Mouse (Mus musculus): Measurements from ENCODE around the gene Son. TPM values are rescaled to one million over a fixed set of nuclear protein-coding genes. Genes with fewer than 3 reads are reported as not detected.

Son gene
- total and polyA plus RNA-seq, 3 experiments, result 93.6 to 182 (median 157) TPM

DNA sequence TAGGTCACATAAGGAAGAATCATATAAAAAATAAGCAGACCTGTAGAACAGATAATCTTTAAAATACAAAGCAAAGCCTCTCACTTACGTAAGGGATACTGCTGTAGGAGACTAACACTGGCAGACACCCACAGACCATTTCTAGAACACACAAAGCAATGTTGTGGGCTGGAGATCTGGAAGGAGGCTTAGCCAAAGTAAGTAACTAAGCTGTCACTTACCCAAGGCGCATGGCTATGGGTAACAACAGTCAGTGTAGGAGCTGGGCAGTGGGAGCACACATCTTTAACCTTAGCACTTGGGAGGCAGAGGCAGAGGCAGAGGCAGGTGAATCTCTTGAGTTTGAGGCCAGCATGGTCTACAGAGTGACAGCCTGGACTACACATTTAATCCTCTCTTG lies 7.7 kb upstream of the Son start:
- peaks cover 11 to 38% of the 10 kb centered on the region in 2 experiments for H3K36me3 ChIP-seq (ENCODE audit: control insufficient read depth in 1 of 2, insufficient read depth in 2 of 2, low read length in 2 of 2)
- no peak for TF ChIP-seq JUND (IDR thresholded peaks at IDR 0.05; ENCODE audit: low read depth, low read length)
- no peak for TF ChIP-seq MAX (IDR thresholded peaks at IDR 0.05; ENCODE audit: low read length)
- TF ChIP-seq ZMIZ1 (IDR thresholded peaks at IDR 0.05; ENCODE audit: low read depth, low read length), result no peak
- no peak for TF ChIP-seq NELFE (IDR thresholded peaks at IDR 0.05; ENCODE audit: low read depth, low read length)
- no peak for TF ChIP-seq SIN3A (IDR thresholded peaks at IDR 0.05; ENCODE audit: low read length)
- no peak for TF ChIP-seq GABPA (IDR thresholded peaks at IDR 0.05; ENCODE audit: low read depth, low read length)
- no peak for TF ChIP-seq POLR2A (IDR thresholded peaks at IDR 0.05; ENCODE audit: control insufficient read depth in 1 of 2, insufficient read depth in 1 of 2, low read depth in 1 of 2, low read length in 2 of 2, poor library complexity in 1 of 2)
- no peak for TF ChIP-seq POLR2AphosphoS2 (IDR thresholded peaks at IDR 0.05; ENCODE audit: low read length)
- TF ChIP-seq ETS1 (IDR thresholded peaks at IDR 0.05; ENCODE audit: low read depth, low read length), result no peak
- no peak for TF ChIP-seq TAL1 (IDR thresholded peaks at IDR 0.05; ENCODE audit: low read length)
- TF ChIP-seq MAZ (IDR thresholded peaks at IDR 0.05; ENCODE audit: low read depth, low read length), result no peak
- TF ChIP-seq KAT2A (conservative IDR thresholded peaks at IDR 0.05; ENCODE audit: low read depth, low read length), result no peak
- no peak for TF ChIP-seq USF2 (IDR thresholded peaks at IDR 0.05; ENCODE audit: borderline replicate concordance in 1 of 2, insufficient read depth in 1 of 2, low read depth in 1 of 2, low read length in 2 of 2)
- TF ChIP-seq SMC3 (IDR thresholded peaks at IDR 0.05; ENCODE audit: low read depth, low read length), result no peak
- no peak for TF ChIP-seq RAD21 (IDR thresholded peaks at IDR 0.05; ENCODE audit: low read depth, low read length)
- TF ChIP-seq POLR2AphosphoS5 (IDR thresholded peaks at IDR 0.05; ENCODE audit: borderline replicate concordance, low read depth, low read length), result no peak
- no peak for TF ChIP-seq CTCF (IDR thresholded peaks at IDR 0.05 in 2 of 3, conservative IDR thresholded peaks at IDR 0.05 in 1 of 3; ENCODE audit: control insufficient read depth in 1 of 3, insufficient read depth in 1 of 3, low read depth in 2 of 3, low read length in 3 of 3, poor library complexity in 1 of 3, severe bottlenecking in 1 of 3)
- peaks cover 27% of the 10 kb centered on the region for H3K79me2 ChIP-seq (ENCODE audit: control insufficient read depth, insufficient read depth, low read length, poor library complexity)
- no peaks in the 10 kb centered on the region for H3K9me3 ChIP-seq (replicated peaks; ENCODE audit: insufficient read depth, low read length)
- no peak for DNase-seq (ENCODE audit: low read depth, low spot score)
- H3K9ac ChIP-seq (ENCODE audit: control insufficient read depth, low read depth, low read length, poor library complexity, severe bottlenecking), result no peak overlapping the region
- no peaks in the 10 kb centered on the region for H3K27me3 ChIP-seq (ENCODE audit: control insufficient read depth in 1 of 2, insufficient read depth in 2 of 2, low read length in 2 of 2)
- no peak overlapping the region for H3K4me3 ChIP-seq (ENCODE audit: control insufficient read depth in 1 of 2, insufficient read depth in 1 of 2, low read depth in 2 of 2, low read length in 2 of 2)
- peaks cover 0 to 5% of the 10 kb centered on the region in 2 experiments; a peak in 2 of 4 replicates for H3K4me1 ChIP-seq (ENCODE audit: control insufficient read depth in 1 of 2, insufficient read depth in 2 of 2, low read length in 2 of 2)
- H3K27ac ChIP-seq (ENCODE audit: control insufficient read depth, low read depth, low read length), result no peak overlapping the region

DNA sequence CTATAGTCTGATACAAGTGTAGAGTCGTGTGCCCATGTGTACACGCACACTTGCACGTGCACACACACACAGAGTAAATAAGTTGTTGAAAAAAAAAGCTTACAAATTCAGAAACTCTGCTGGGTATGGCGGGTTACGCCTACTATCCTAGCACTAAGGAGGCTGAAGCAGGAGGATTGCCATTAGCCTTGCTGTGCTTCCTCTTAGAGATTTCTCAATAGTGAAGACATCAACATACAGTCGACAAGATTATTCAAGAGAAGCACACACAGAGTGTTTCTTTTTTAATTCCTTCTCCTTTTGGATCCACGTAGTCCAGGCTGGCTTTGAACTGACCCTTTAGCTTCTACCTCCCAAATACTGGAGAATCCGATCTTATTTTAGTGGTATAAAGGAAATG lies 7.1 kb upstream of the Son start:
- no peak for DNase-seq (ENCODE audit: low read depth, low spot score)
- no peak overlapping the region for H3K9ac ChIP-seq (ENCODE audit: control insufficient read depth, low read depth, low read length, poor library complexity, severe bottlenecking)
- no peaks in the 10 kb centered on the region for H3K9me3 ChIP-seq (replicated peaks; ENCODE audit: insufficient read depth, low read length)
- TF ChIP-seq USF1 (IDR thresholded peaks at IDR 0.05; ENCODE audit: low read depth, low read length) (no peak), POLR2AphosphoS2 (IDR thresholded peaks at IDR 0.05; ENCODE audit: low read length) (no peak), SMC3 (IDR thresholded peaks at IDR 0.05; ENCODE audit: low read depth, low read length) (no peak), POLR2A (IDR thresholded peaks at IDR 0.05; ENCODE audit: control insufficient read depth in 1 of 2, insufficient read depth in 1 of 2, low read depth in 1 of 2, low read length in 2 of 2, poor library complexity in 1 of 2) (0 out of 4 replicates have a peak, but pooled peaks of 1 of the 2 experiments have one; percentile 20), POLR2AphosphoS5 (IDR thresholded peaks at IDR 0.05; ENCODE audit: borderline replicate concordance, low read depth, low read length) (no peak), CTCF (IDR thresholded peaks at IDR 0.05 in 2 of 3, conservative IDR thresholded peaks at IDR 0.05 in 1 of 3; ENCODE audit: control insufficient read depth in 1 of 3, insufficient read depth in 1 of 3, low read depth in 2 of 3, low read length in 3 of 3, poor library complexity in 1 of 3, severe bottlenecking in 1 of 3) (no peak), ZC3H11A (IDR thresholded peaks at IDR 0.05; ENCODE audit: low read depth, low read length) (no peak)
- peaks cover 30% of the 10 kb centered on the region for H3K79me2 ChIP-seq (ENCODE audit: control insufficient read depth, insufficient read depth, low read length, poor library complexity)
- H3K4me1 ChIP-seq (ENCODE audit: control insufficient read depth in 1 of 2, insufficient read depth in 2 of 2, low read length in 2 of 2), result peaks cover 0 to 10% of the 10 kb centered on the region in 2 experiments; a peak in 2 of 4 replicates
- no peaks in the 10 kb centered on the region for H3K27me3 ChIP-seq (ENCODE audit: control insufficient read depth in 1 of 2, insufficient read depth in 2 of 2, low read length in 2 of 2)
- no peak overlapping the region for H3K4me3 ChIP-seq (ENCODE audit: control insufficient read depth in 1 of 2, insufficient read depth in 1 of 2, low read depth in 2 of 2, low read length in 2 of 2)
- H3K27ac ChIP-seq (ENCODE audit: control insufficient read depth, low read depth, low read length), result no peak overlapping the region
- peaks cover 16 to 35% of the 10 kb centered on the region in 2 experiments for H3K36me3 ChIP-seq (ENCODE audit: control insufficient read depth in 1 of 2, insufficient read depth in 2 of 2, low read length in 2 of 2)

Measured in MEL (cell line).